Mouse (Mus musculus) cerebellum, adult 9-10 months (tissue): ENCODE measurements around the gene Serpinb9.
"Not testable (repeated sequence)": the region's sequence is repeated elsewhere in the genome, so short reads cannot be mapped to it uniquely, and the experiment has no call there.

Experiments used
- DNase-seq: peaks from one replicate; pipeline ENCODE4 v3.0.0; 2022

Gene Serpinb9

GRCm38 (mm10) chr13:33002950-33003349, at the start of gene Serpinb9:
Gene Serpinb9, plus strand, starts transcription at chr13:33003250.
- no peak for DNase-seq

- no peak for DNase-seq
Observed at GRCm38 (mm10) chr13:32956537-32956936, 46.5 kb upstream of the Serpinb9 start.

- no peak for DNase-seq
Observed at GRCm38 (mm10) chr13:32957917-32958316, 45.1 kb upstream of the Serpinb9 start.

- DNase-seq, result not testable (repeated sequence)
Observed at GRCm38 (mm10) chr13:32958521-32958920, 44.5 kb upstream of the Serpinb9 start.

- no peak for DNase-seq
Observed at GRCm38 (mm10) chr13:32963990-32964753, 38.9 kb upstream of the Serpinb9 start.

GRCm38 (mm10) chr13:32964989-32965811, 37.9 kb upstream of the Serpinb9 start, which contains the start of gene Serpinb6b:
Gene Serpinb6b, plus strand, starts transcription at chr13:32965209.
- DNase-seq, result no peak

- no peak for DNase-seq
Observed at GRCm38 (mm10) chr13:32966116-32966515, 36.9 kb upstream of the Serpinb9 start.

- DNase-seq, result no peak
Observed at GRCm38 (mm10) chr13:32967233-32967632, 35.8 kb upstream of the Serpinb9 start.

GRCm38 (mm10) chr13:32968353-32968984, 34.6 kb upstream of the Serpinb9 start:
- no peak for DNase-seq

GRCm38 (mm10) chr13:32968996-32969640, 33.9 kb upstream of the Serpinb9 start:
- DNase-seq, result no peak

- DNase-seq, result no peak
Observed at GRCm38 (mm10) chr13:32969641-32970040, 33.4 kb upstream of the Serpinb9 start.

GRCm38 (mm10) chr13:32970776-32971175, 32.3 kb upstream of the Serpinb9 start:
- DNase-seq, result no peak

- no peak for DNase-seq
Observed at GRCm38 (mm10) chr13:32974268-32974667, 28.8 kb upstream of the Serpinb9 start.

GRCm38 (mm10) chr13:32974889-32975460, 28.1 kb upstream of the Serpinb9 start:
- no peak for DNase-seq

GRCm38 (mm10) chr13:32975710-32976109, 27.3 kb upstream of the Serpinb9 start:
- no peak for DNase-seq

- DNase-seq, result no peak
Observed at GRCm38 (mm10) chr13:32982556-32983042, 20.5 kb upstream of the Serpinb9 start.

- no peak for DNase-seq
Observed at GRCm38 (mm10) chr13:32986256-32986655, 16.8 kb upstream of the Serpinb9 start.

- DNase-seq, result no peak
Observed at GRCm38 (mm10) chr13:32993152-32993893, 9.7 kb upstream of the Serpinb9 start.

- DNase-seq, result no peak
Observed at GRCm38 (mm10) chr13:32993894-32994242, 9.2 kb upstream of the Serpinb9 start.

- no peak for DNase-seq
Observed at GRCm38 (mm10) chr13:32995051-32995450, 8.0 kb upstream of the Serpinb9 start.

GRCm38 (mm10) chr13:33001341-33001740, 1.7 kb upstream of the Serpinb9 start:
- no peak for DNase-seq
